Mouse (Mus musculus) olfactory bulb, adult 2 months (tissue): ENCODE data around the gene Bsx.

Experiments
- CTCF ChIP-seq: fragments of 200-500 bp; IDR thresholded peaks from 2 replicates; pipeline ENCODE4 v1.5.1; 2012; ENCODE audit warnings: low read depth, mild to moderate bottlenecking, low read length, moderate library complexity; ENCODE audit not compliant: insufficient read depth
- POLR2A ChIP-seq: fragments of 200-500 bp; IDR thresholded peaks from 2 replicates; pipeline ENCODE4 v1.6.1; 2012; ENCODE audit warnings: mild to moderate bottlenecking, low read depth, low read length, moderate library complexity; ENCODE audit not compliant: insufficient read depth

DNA sequence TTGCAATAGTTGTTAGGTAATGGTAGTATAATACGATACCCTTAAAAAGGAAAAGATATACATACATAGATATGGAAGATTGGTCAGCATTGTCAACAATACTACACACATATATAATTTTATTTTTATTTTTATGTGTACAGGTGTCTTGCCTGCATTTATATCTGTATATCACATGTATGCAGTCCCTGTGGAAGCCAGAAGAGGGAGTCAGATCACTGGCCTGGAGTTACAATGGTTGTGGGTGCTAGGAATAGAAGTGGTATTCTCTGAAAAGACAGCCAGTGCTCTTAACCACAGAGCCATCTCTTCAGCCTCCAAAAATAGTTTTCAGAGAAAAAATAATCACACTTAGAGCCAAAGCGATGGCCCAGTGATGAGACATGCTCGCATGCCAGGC, 37.2 kb upstream of the Bsx start:
- TF ChIP-seq POLR2A (no peak), CTCF (no peak)
